Mouse (Mus musculus) forebrain, embryonic 15.5 days (tissue): ENCODE measurements around the gene Rab37. TPM values are rescaled to one million over a fixed set of nuclear protein-coding genes. Genes with fewer than 3 reads are reported as not detected.

Source experiments
- ATAC-seq: fragments of 200-750 bp; cut with Nextera tagmentation; replicated peaks from 2 replicates; pipeline ENCODE4 v1.8.0; 2017; ENCODE audit warnings: mild to moderate bottlenecking, moderate TSS enrichment, moderate library complexity
- H3K27ac ChIP-seq: fragments of 300-500 bp; sonication (generic); replicated peaks from 2 replicates; pipeline ENCODE4 v1.5.1; 2015; ENCODE audit warnings: mild to moderate bottlenecking, inconsistent platforms
- H3K27me3 ChIP-seq: fragments of 300-500 bp; sonication (generic); 2 replicates; pipeline ENCODE4 v1.6.1; 2015; ENCODE audit warnings: inconsistent platforms
- H3K36me3 ChIP-seq: fragments of 300-500 bp; sonication (generic); 2 replicates; pipeline ENCODE4 v1.6.1; 2015; ENCODE audit warnings: mild to moderate bottlenecking, inconsistent platforms
- H3K4me1 ChIP-seq: fragments of 300-500 bp; sonication (generic); 2 replicates; pipeline ENCODE4 v1.6.1; 2015; ENCODE audit warnings: inconsistent platforms
- H3K4me2 ChIP-seq: fragments of 300-500 bp; sonication (generic); replicated peaks from 2 replicates; pipeline ENCODE4 v1.6.1; 2015; ENCODE audit warnings: mild to moderate bottlenecking, inconsistent platforms
- H3K4me3 ChIP-seq: fragments of 300-500 bp; sonication (generic); 2 replicates; pipeline ENCODE4 v1.5.1; 2015; ENCODE audit warnings: mild to moderate bottlenecking, inconsistent platforms
- H3K9ac ChIP-seq: fragments of 300-500 bp; sonication (generic); replicated peaks from 2 replicates; pipeline ENCODE4 v1.6.1; 2015; ENCODE audit warnings: mild to moderate bottlenecking, inconsistent platforms
- H3K9me3 ChIP-seq: fragments of 300-500 bp; sonication (generic); 2 replicates; pipeline ENCODE4 v1.6.1; 2016; ENCODE audit warnings: inconsistent platforms
- WGBS: fragments of 180-500 bp; shearing (Covaris S2); methylation state at CpG from one replicate; pipeline ENCODE4 v1.1.7; 2015; ENCODE audit warnings: mixed read lengths; 5-methylcytosine and 5-hydroxymethylcytosine counted together
- polyA plus RNA-seq: library from polyadenylated mRNA; unstranded; fragments of >200 nt; fragmentation: Nextera tagmentation; extraction: Ambion mirVana; gene quantifications from 2 replicates; pipeline ENCODE4 v1.2.1, GENCODE M21; 2015

The Rab37 gene
- polyA plus RNA-seq, 1 experiment from 2014 or later = 1.0 TPM

DNA sequence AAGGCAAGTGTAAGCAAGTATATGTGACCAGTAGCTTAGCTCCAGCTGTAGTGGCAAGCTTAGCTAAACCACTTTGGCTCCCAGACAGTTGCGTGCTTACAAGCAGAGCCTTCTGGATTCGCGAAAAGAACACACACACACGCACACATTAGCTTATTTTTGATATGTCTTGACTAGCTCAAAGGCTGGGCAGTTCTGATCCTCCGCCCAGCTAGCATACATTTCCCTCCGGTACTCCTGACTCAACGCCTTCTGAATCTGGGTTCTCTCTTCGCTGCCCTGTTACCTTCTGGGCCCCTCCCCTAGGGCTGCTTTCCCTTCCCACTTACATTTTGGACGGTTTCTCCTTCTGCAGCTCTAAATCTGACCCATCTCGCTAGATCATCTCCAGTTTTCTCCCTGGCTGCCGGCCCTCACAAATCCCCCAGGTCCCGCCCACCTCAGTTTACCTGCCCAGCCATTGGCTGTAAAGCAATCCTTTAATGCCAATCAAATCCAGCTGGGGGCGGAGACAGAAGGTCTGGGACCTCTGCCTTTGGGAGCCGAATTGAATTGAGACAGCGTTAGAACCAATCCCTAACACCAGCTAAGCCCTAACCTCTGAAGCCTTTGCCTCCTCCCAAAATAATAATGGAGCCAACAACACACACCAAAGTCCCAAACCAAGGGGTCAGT is 60.7 kb downstream of the Rab37 start:
- H3K27ac ChIP-seq = no peak overlapping the region
- peaks cover 18% of the 10 kb centered on the region for H3K4me1 ChIP-seq
- WGBS = 5% methylated on average over 15 of the region's 15 CpGs
- peak overlapping the region; percentile 55; the same call in 1 of the 2 replicates for H3K9ac ChIP-seq
- H3K36me3 ChIP-seq = no peaks in the 10 kb centered on the region
- peak overlapping the region; percentile 67 for H3K4me2 ChIP-seq
- peak; percentile 85 for ATAC-seq
- H3K9me3 ChIP-seq = no peaks in the 10 kb centered on the region
- peaks cover 19% of the 10 kb centered on the region for H3K27me3 ChIP-seq
- H3K4me3 ChIP-seq = peak overlapping the region; percentile 41

- Histone ChIP-seq H3K4me1 (peaks cover 18% of the 10 kb centered on the region), H3K27me3 (peaks cover 19% of the 10 kb centered on the region), H3K36me3 (no peaks in the 10 kb centered on the region), H3K9me3 (no peaks in the 10 kb centered on the region), H3K9ac (no peak overlapping the region), H3K4me3 (no peak overlapping the region), H3K4me2 (no peak overlapping the region), H3K27ac (no peak overlapping the region)
- no peak for ATAC-seq
- 80% methylated on average over 9 of the region's 9 CpGs for WGBS
These were observed 61.9 kb downstream of the Rab37 start for GRCm38 (mm10) chr11:115153088-115153487.

GRCm38 (mm10) chr11:115153699-115154292 is 62.6 kb downstream of the Rab37 start:
- Histone ChIP-seq H3K4me3 (peak overlapping the region; percentile 28), H3K9ac (no peak overlapping the region), H3K27ac (no peak overlapping the region), H3K27me3 (peaks cover 19% of the 10 kb centered on the region), H3K4me1 (peaks cover 18% of the 10 kb centered on the region), H3K4me2 (peak overlapping the region; percentile 38), H3K36me3 (no peaks in the 10 kb centered on the region), H3K9me3 (no peaks in the 10 kb centered on the region)
- 0 out of 2 replicates have a peak, but pooled peaks have one; percentile 49 for ATAC-seq
- WGBS = under 1% methylated on average over 35 of the region's 35 CpGs

- Histone ChIP-seq H3K27me3 (peaks cover 19% of the 10 kb centered on the region), H3K4me2 (no peak overlapping the region), H3K36me3 (no peaks in the 10 kb centered on the region), H3K27ac (no peak overlapping the region), H3K4me3 (no peak overlapping the region), H3K9me3 (no peaks in the 10 kb centered on the region), H3K9ac (no peak overlapping the region), H3K4me1 (peaks cover 18% of the 10 kb centered on the region)
- no peak for ATAC-seq
- WGBS = 33% methylated on average over 5 of the region's 5 CpGs
These were observed 63.9 kb downstream of the Rab37 start for GRCm38 (mm10) chr11:115155053-115155634.

- peaks cover 36% of the 10 kb centered on the region for H3K27me3 ChIP-seq
- ATAC-seq = no peak
- 35% methylated on average over 12 of the region's 12 CpGs for WGBS
These were observed 66.9 kb downstream of the Rab37 start for GRCm38 (mm10) chr11:115157933-115158719.

GRCm38 (mm10) chr11:115160016-115160797 is 69.0 kb downstream of the Rab37 start:
- Histone ChIP-seq H3K9me3 (no peaks in the 10 kb centered on the region), H3K27me3 (peaks cover 34% of the 10 kb centered on the region; the same call in 1 of the 2 replicates), H3K27ac (no peak overlapping the region), H3K9ac (no peak overlapping the region), H3K4me1 (peaks cover 30% of the 10 kb centered on the region), H3K4me3 (no peak overlapping the region), H3K4me2 (no peak overlapping the region), H3K36me3 (no peaks in the 10 kb centered on the region)
- 51% methylated on average over 11 of the region's 11 CpGs for WGBS
- ATAC-seq = no peak

More at GRCm38 (mm10) chr11:115157933-115158719, 66.9 kb downstream of the Rab37 start:
- H3K4me3 ChIP-seq = no peak overlapping the region
- H3K4me1 ChIP-seq = peaks cover 17% of the 10 kb centered on the region
- no peak overlapping the region for H3K4me2 ChIP-seq
- H3K9ac ChIP-seq = no peak overlapping the region
- H3K9me3 ChIP-seq = no peaks in the 10 kb centered on the region
- H3K36me3 ChIP-seq = no peaks in the 10 kb centered on the region
- no peak overlapping the region for H3K27ac ChIP-seq

DNA sequence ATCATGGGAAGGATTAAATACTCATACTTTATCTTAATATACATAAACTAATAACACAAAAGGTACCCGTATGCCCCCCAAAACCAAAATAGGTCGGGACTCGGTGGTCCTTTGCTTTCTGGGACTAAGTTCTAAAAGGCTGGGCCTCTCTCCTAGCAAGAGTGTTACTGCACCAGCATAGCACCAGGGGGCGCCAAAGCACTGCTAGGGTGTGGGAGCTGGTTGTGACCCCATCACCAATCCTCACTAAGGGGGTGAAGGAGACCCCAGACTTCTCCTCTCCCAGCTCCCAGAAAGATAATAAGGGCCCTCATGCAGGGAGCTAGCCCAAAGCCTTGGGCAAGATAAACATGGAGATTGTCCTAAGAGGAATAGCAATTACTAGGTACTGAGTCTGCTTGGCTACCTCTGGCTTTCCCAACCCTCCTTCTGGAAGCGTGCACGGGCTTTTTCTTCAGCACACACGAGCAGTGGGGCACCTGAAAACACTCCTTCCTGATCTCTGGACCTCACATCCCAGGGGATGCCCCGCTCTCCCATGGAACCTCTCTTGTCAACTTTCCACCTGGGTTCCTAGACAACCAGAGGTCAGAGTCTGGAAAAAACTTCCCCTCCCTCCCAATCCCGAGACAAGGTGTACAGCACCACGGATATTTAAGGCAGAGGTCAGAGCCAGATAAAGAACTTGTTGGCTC is 69.8 kb downstream of the Rab37 start:
- peaks cover 41% of the 10 kb centered on the region; the same call in 1 of the 2 replicates for H3K27me3 ChIP-seq
- WGBS = 27% methylated on average over 10 of the region's 10 CpGs
- H3K4me2 ChIP-seq = no peak overlapping the region
- peaks cover 37% of the 10 kb centered on the region for H3K4me1 ChIP-seq
- H3K4me3 ChIP-seq = no peak overlapping the region
- H3K36me3 ChIP-seq = no peaks in the 10 kb centered on the region
- no peaks in the 10 kb centered on the region for H3K9me3 ChIP-seq
- H3K9ac ChIP-seq = no peak overlapping the region
- no peak for ATAC-seq
- H3K27ac ChIP-seq = no peak overlapping the region

- H3K36me3 ChIP-seq = no peaks in the 10 kb centered on the region
- no peak overlapping the region for H3K4me3 ChIP-seq
- H3K4me2 ChIP-seq = no peak overlapping the region
- 62% methylated on average over 9 of the region's 9 CpGs for WGBS
- peaks cover 41% of the 10 kb centered on the region; the same call in 1 of the 2 replicates for H3K27me3 ChIP-seq
- H3K9me3 ChIP-seq = no peaks in the 10 kb centered on the region
- H3K4me1 ChIP-seq = peaks cover 37% of the 10 kb centered on the region
- no peak for ATAC-seq
- no peak overlapping the region for H3K27ac ChIP-seq
- H3K9ac ChIP-seq = no peak overlapping the region
These were observed 70.5 kb downstream of the Rab37 start for GRCm38 (mm10) chr11:115161578-115162204.

GRCm38 (mm10) chr11:115162205-115162601 is 71.0 kb downstream of the Rab37 start:
- 31% methylated on average over 9 of the region's 9 CpGs for whole genome bisulfite sequencing
- no peaks in the 10 kb centered on the region for H3K9me3 ChIP-seq
- peaks cover 41% of the 10 kb centered on the region; the same call in 1 of the 2 replicates for H3K27me3 ChIP-seq
- ATAC-seq = no peak
- no peak overlapping the region for H3K9ac ChIP-seq
- H3K4me3 ChIP-seq = no peak overlapping the region
- no peak overlapping the region for H3K27ac ChIP-seq
- peak overlapping the region; percentile 81 for H3K4me2 ChIP-seq
- no peaks in the 10 kb centered on the region for H3K36me3 ChIP-seq
- peaks cover 37% of the 10 kb centered on the region for H3K4me1 ChIP-seq

DNA sequence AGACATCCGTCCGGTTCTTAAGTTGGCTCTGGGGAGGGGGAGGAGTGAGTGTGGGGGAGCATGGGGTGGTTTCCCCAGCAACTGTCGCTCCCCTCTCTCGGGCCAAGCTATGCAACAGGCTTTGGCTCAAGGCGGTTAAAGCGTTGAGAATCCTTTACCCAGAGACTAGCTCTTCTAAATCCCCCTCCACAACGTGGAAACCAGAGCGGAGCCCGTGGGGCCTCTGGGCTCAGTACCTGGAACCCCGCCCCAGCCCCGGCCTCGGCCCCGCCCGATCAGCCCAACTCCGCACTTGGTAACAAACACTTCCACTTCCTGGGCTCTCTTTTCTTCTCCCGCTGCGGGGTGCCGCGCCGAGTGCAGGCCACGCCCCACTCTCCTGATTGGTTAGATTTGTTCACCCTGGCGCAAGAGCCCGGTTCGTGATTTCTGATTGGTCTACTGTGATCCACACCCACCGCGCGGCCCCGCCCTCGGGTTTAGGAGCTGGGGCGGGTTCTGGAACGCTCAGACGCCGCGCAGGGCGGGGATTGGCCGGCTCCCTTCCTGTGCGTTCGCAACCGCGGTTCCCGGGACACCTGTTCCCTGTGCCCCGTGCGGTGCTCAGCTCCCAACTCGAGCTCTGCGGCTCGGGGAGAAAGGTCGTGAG is 71.7 kb downstream of the Rab37 start, which contains the start of gene Slc9a3r1:
Slc9a3r1 (plus strand) TSS at position 510 of the 649 bp plus-strand sequence.
- Histone ChIP-seq H3K4me2 (peak within 1 kb of the TSS; percentile 81), H3K36me3 (no peaks in the 10 kb centered on the region), H3K9ac (peak within 1 kb of the TSS; percentile 49), H3K9me3 (no peaks in the 10 kb centered on the region), H3K27me3 (peaks cover 41% of the 10 kb centered on the region; the same call in 1 of the 2 replicates), H3K4me1 (peaks cover 37% of the 10 kb centered on the region), H3K27ac (0 out of 2 replicates have a peak within 1 kb of the TSS, but pooled peaks have one; percentile 52), H3K4me3 (peak within 1 kb of the TSS; percentile 58)
- peak; percentile 96 for ATAC-seq
- under 1% methylated on average over 47 of the region's 47 CpGs for WGBS
